Mouse (Mus musculus) adrenal gland (tissue): ENCODE results near the gene Iffo1.

Experiments
- intact Hi-C: fragments of 180-260 bp; cut with DNase I; formaldehyde crosslinking; loops from one replicate; pipeline ENCODE4 v1.15.1; 2025

Iffo1 gene

DNA sequence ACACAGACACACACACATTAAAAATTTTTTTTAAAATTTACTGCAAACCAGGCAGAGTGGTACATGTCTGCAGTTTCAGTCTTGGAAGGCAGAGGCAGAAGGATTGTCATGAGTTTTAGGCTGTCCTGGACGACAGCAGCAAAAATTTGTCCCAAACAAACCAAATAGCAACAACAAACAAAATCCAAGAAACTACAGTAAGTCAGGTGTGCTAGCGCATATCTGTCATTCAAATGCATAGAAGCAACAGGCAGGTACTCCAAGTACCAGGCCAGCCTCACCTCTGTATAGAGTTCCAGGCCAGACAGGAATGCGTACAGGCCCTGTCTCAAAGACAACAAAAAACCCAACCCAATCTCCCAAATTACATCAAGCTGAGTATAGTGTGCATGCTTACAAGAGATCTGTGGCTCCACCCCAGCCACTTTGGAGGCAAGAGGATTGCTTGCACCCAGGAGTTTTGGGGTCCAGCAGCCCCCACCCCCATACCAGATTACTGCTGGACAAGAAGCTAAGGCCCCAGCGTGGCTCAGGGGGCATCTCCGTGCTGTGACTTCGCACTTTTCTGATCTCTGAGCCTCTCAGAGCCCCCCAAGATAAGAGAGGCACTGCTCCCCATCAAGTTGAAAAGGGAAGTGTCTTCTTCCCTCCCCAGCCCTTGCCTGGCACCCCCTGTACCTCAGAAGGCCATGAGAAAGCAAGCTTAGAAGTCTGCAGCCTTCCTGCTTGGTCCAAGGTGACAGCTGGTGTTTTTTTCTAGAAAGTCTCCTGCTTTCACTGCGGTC, 14.9 kb downstream of the Iffo1 start:
- intact Hi-C loops = loop anchor here (5.0 kb wide), 2 partner anchors 67 to 112 kb away; no protein-coding TSS in a partner anchor

DNA sequence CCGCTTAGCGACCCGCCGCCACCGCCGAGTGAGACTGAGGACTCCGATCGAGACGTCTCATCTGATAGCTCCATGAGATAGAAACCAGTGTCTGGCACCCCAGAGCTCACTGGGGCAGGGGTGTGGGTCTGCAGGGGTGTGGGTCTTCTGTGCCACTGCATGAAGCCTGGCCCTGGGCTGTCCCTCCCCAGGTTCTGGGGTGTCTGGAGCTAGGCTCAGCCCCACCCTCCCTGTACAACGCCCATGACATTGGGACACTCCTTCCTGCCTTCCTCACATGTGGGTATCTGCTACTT, 15.5 kb downstream of the Iffo1 start:
- intact Hi-C loops = loop anchor here (5.0 kb wide), 2 partner anchors 67 to 112 kb away; no protein-coding TSS in a partner anchor

DNA sequence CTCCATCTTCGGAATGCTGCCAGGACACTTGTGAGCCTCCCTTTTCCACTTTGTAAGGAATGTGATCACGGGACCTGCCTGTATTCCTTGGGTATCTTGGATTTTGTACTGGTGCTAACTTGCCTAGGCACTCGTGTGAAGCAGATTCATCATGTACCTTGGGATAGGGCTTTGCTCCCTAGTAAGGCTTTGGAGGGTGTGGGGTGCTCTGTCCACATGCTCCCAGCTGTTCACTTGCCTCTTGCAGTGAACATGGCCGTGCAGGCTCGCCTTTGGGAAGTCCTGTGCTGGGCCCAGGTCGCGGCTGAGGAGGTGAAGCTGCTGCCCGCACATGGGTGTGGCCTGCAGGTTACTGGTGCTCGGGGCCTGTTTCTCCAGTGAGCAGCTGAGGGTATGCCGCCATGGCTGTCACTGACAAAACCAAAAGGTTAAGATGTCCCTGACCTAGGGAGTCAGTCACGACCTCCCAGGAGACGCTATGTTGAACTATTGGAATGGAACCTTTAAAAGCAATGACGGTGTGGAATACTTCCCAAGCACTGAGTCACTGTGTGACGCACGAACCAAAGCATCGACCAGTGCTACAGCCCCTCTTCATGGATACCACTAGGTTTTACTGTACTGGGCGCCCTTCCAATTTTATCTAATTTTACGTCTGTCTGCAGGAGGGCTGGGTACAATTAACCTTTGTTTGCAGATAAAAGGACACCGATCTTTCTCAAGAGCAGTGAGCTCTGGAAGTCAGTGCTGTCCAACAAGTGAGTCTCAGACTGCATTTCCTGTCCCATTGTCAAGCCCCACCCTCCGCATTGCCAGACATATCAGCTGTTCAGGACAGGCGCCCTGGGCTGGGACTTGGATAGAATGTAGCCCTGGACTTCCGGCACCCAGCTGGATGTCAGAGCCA, 16.1 kb downstream of the Iffo1 start:
- intact Hi-C loops = loop anchor here (5.0 kb wide), 2 partner anchors 66 to 111 kb away; no protein-coding TSS in a partner anchor

DNA sequence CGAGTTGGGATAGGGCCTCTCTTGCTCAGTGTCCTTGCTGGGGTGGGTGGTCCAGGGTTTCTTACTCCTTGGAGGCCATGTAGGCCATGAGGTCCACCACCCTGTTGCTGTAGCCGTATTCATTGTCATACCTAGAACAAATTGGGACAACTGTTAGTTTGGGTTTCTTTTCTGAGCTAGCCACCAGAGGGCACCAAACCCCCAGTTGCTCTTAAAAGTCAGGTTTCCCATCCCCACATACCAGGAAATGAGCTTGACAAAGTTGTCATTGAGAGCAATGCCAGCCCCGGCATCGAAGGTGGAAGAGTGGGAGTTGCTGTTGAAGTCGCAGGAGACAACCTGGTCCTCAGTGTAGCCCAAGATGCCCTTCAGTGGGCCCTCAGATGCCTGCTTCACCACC, 16.9 kb downstream of the Iffo1 start:
- intact Hi-C loops = loop anchor here (5.0 kb wide), 2 partner anchors 65 to 110 kb away; no protein-coding TSS in a partner anchor

DNA sequence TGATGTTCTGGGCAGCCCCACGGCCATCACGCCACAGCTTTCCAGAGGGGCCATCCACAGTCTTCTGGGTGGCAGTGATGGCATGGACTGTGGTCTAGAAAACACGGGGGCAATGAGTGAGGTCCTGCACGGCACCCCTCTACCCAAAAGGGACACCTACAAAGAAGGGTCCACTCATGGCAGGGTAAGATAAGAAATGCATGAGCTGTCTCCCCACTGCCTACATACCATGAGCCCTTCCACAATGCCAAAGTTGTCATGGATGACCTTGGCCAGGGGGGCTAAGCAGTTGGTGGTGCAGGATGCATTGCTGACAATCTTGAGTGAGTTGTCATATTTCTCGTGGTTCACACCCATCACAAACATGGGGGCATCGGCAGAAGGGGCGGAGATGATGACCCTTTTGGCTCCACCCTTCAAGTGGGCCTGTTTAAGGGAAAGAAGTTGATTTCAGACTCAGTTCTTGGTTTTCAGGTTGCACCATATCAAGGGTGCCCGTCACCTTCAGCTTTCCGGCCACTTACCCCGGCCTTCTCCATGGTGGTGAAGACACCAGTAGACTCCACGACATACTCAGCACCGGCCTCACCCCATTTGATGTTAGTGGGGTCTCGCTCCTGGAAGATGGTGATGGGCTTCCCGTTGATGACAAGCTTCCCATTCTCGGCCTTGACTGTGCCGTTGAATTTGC, 17.7 kb downstream of the Iffo1 start:
- intact Hi-C loops = loop anchor here (5.0 kb wide), 2 partner anchors 65 to 110 kb away; no protein-coding TSS in a partner anchor

DNA sequence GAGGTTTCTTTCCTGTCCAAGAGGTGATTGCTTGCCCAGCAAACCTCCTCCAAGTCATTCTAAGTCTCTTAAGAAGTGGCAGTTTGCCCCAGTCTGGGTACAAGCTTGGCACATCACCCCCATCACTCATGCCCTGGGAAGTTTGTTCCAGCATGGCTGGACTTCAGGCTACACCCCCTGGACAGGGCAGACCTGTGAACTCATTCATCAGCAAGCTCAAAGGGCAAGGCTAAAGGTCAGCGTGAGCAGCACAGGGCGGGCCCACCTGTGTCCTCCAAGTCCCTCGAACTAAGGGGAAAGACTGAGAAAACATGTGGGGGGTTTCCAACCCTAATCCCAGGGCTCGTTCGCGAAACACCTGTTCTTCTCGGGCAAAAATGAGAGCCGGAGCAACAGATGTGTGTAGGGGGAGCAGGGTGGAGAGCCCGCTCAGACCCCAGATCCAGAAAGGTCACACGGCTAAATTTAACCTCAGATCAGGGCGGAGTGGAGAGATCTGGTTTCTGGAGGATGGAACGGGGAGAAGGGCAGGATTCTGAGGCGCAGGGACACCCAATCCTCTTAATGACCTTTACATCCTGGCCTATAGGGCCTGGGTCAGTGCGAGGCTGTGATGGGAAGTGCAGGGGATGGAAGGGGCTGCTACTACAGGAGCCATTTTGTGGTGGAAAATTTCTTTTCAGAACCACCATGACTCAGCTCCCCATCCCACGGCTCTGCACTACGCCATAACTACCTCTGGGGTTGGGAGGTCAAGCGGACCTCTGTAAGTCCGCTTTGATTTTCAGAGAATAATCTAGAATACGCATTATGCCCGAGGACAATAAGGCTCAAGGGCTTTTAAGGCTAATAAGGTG, 19.0 kb downstream of the Iffo1 start:
- intact Hi-C loops = loop anchor here (5.0 kb wide), 2 partner anchors 63 to 108 kb away; no protein-coding TSS in a partner anchor

- intact Hi-C loops = loop anchor here (5.0 kb wide), 2 partner anchors 63 to 108 kb away; no protein-coding TSS in a partner anchor
These were observed 19.8 kb downstream of the Iffo1 start for GRCm38 (mm10) chr6:125164672-125165327.

DNA sequence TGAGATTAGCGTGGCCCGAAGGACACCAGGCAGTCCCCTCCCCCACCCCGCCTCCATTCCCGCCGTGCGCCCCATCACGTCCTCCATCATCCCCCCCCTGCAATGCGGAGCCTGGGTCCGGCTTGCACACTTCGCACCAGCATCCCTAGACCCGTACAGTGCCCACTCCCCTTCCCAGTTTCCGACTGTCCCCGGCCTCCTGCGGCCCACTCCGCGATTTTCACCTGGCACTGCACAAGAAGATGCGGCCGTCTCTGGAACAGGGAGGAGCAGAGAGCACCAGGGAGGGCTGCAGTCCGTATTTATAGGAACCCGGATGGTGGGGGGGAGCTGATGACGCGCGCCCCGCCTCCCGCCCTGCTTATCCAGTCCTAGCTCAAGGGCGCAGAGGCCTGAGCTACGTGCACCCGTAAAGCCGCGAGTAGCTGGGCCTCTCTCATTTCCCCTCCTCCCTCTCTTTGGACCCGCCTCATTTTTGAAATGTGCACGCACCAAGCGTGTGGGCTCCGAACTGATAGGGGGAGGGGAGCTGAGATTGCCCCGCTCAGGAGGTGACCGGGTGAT, 20.4 kb downstream of the Iffo1 start:
- intact Hi-C loops = no loop called here

GRCm38 (mm10) chr6:125166051-125166751, 21.2 kb downstream of the Iffo1 start, which contains the start of gene Gapdh:
Gapdh (minus strand) TSS chr6:125166467.
- intact Hi-C loops = no loop called here

DNA sequence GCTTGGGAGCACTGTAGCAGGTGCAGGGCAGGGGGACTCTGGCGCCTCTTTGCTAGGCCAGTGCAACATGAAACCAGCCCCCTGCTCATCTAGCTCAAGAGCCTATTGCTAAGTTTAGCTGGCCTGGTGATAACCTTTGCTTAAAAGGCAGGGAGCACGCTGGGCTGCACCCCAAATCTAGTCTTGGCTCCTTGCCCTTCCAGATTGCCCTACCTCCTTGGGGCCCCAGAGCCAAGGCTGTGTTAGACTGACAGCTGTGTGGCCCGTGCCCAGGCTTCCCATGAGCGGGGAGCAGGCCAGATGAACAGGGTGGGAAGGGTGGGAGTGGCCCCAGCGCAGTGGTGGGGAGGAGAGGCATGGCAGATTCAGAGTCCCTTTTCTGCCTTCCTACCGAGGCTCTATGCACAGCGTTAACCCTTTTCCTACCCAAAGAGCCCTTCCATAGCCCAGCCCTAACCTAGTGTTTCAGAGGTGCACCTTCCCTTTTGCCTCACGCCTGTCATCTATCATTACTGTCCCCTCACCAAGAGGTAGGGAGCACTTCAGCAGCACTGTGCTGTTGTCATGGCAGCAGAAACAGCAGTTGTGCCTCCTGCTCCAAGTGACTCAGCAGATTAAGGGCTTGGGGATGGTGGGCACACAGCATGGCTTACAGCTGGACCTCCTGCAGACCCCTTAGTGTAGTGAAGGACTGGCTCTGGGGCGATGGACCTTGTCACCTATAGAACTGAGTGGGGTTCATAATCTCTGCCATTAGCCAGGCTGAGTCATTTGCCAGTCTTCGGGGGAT, 22.0 kb downstream of the Iffo1 start:
- intact Hi-C loops = no loop called here

- intact Hi-C loops = no loop called here
These were observed 23.0 kb downstream of the Iffo1 start for GRCm38 (mm10) chr6:125168086-125168485.

- intact Hi-C loops = no loop called here
These were observed 25.2 kb downstream of the Iffo1 start for GRCm38 (mm10) chr6:125170194-125170593.

DNA sequence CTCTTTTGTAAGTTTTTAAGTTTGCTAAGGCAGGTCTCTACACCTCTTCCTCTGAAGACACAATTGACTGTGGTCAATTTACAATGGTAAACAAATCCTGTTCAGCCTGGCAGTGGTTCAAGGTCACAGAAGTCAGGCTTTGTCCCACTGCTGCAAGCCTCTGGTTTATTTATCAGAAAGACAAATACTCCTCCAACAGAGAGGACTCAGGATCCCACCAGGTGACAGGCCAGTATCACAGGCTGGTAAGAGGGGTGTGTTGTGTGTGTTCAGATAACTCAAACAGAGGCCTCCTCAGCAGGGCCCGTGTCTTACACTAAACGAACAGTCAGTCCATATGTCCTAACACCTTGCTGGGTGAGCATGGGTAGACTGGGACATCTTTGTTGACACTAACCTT, 27.4 kb downstream of the Iffo1 start:
- intact Hi-C loops = no loop called here

DNA sequence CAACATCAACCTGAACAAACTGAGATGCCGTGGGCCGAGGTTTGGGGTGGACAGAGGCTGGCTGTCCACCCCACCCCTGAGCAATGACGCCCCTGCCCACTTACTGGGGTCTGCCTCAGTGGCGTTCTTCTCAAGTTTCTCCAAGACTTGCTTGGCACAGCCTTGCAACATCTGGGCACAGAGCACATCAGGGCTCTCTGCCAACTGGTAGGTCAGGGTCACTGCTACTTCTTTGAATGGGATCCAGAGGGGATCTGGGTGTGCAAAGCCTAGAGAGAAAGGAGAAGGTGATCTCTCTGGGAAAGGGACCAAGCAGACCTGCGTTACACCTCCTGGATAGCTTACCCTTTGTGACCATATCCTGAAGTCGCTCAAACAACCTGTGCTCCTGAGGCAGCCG, 28.2 kb downstream of the Iffo1 start:
- intact Hi-C loops = no loop called here

- intact Hi-C loops = no loop called here
These were observed 30.4 kb downstream of the Iffo1 start for GRCm38 (mm10) chr6:125175469-125175868.

GRCm38 (mm10) chr6:125179601-125180000, 34.6 kb downstream of the Iffo1 start:
- intact Hi-C loops = no loop called here

DNA sequence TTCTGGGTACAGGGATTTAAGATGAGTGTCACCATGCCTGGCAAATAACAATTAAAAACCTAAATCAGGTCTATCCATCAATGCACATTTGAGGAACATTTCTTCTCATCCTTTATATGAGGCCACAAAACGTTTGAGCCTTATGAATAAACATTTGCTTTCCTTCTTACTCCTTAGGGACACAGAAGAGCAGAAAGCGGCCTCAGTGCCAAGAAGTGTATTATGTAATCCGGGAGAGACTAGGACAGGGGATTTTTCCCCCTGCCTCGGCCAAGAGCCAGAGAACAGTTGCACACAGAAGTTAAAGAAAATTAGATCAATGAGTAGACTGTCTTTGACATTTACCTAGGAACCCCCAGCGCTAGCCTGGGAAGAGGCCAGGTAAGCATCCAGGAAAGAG, 37.1 kb downstream of the Iffo1 start:
- intact Hi-C loops = no loop called here

DNA sequence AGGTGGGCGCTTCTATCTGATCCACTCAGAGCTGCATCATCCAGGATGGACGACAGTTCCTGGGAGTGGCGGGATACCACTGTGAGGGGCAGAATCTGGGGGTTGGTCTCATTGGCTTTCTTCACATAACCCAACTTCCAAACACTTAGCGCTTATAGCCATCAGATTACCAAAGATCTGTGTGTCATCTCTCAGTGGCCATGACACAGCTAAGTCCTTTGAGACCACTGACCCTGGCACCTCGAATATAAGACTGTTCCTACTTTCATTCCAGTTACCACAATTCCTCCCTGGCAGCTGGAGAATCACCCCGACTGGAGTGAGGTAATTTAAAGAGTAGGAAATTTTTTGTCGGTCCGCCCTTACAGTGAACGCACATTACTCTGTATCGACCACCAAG, 41.2 kb downstream of the Iffo1 start:
- intact Hi-C loops = no loop called here
